Mouse (Mus musculus) lung, postnatal 0 days (tissue): ENCODE results near the gene Dscam.

Experiments used
- CTCF ChIP-seq: IDR thresholded peaks from 2 replicates; pipeline ENCODE4 v1.5.1; 2016; ENCODE audit warnings: antibody characterized with exemption, mild to moderate bottlenecking
- EP300 ChIP-seq: IDR thresholded peaks from 2 replicates; pipeline ENCODE4 v1.6.1; 2016; ENCODE audit warnings: antibody characterized with exemption, mild to moderate bottlenecking, control low read depth

DNA sequence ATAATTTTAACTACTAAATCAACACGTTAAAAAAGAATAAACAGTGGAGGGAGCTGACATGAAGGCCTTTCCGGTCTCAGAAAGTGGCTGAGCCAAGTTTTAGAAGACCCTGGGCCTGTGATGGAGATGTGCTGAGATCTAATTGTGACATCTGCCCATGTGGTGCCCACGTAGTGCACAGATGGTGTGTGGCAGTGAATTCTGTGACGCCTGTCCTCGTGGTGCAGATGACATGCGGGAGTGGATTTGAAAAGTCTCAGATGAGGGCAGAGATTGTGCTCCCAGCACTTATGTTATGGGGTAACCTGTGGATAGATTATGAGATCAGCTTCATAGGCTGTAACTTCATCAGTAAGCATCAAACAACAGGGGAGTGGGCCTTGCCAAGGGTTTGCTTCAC, 321.6 kb downstream of the Dscam start:
- no peak for TF ChIP-seq EP300
- TF ChIP-seq CTCF: no peak
